Mouse (Mus musculus) neural tube, embryonic 14.5 days (tissue): ENCODE results near the gene Rdh12. TPM values are rescaled to one million over a fixed set of nuclear protein-coding genes. Genes with fewer than 3 reads are reported as not detected.

ENCODE experiments used
- ATAC-seq: fragments of 200-750 bp; cut with Nextera tagmentation; 2 replicates; pipeline ENCODE4 v1.8.0; 2017; ENCODE audit warnings: low read depth, mild to moderate bottlenecking, moderate TSS enrichment, moderate library complexity
- H3K27ac ChIP-seq: fragments of 300-500 bp; sonication (generic); 2 replicates; pipeline ENCODE4 v1.5.1; 2014; ENCODE audit warnings: low read depth, mild to moderate bottlenecking, control low read depth, low read length, moderate library complexity, mixed read lengths
- H3K27me3 ChIP-seq: fragments of 300-500 bp; sonication (generic); 2 replicates; pipeline ENCODE4 v1.6.1; 2014; ENCODE audit warnings: low read length; ENCODE audit not compliant: control insufficient read depth, insufficient read depth
- H3K36me3 ChIP-seq: fragments of 300-500 bp; sonication (generic); 2 replicates; pipeline ENCODE4 v1.6.1; 2014; ENCODE audit warnings: low read length, mixed read lengths; ENCODE audit not compliant: control insufficient read depth, insufficient read depth
- H3K4me1 ChIP-seq: fragments of 300-500 bp; sonication (generic); 2 replicates; pipeline ENCODE4 v1.6.1; 2014; ENCODE audit warnings: low read length; ENCODE audit not compliant: control insufficient read depth, insufficient read depth
- H3K4me2 ChIP-seq: fragments of 300-500 bp; sonication (generic); 2 replicates; pipeline ENCODE4 v1.6.1; 2014; ENCODE audit warnings: mild to moderate bottlenecking, low read depth, low read length, control low read depth
- H3K4me3 ChIP-seq: fragments of 300-500 bp; sonication (generic); 2 replicates; pipeline ENCODE4 v1.5.1; 2014; ENCODE audit warnings: low read depth, low read length, control low read depth, mixed read lengths
- H3K9ac ChIP-seq: fragments of 300-500 bp; sonication (generic); replicated peaks from 2 replicates; pipeline ENCODE4 v1.6.1; 2014; ENCODE audit warnings: low read depth, mild to moderate bottlenecking, control low read depth, low read length, mixed read lengths
- H3K9me3 ChIP-seq: fragments of 300-500 bp; sonication (generic); 2 replicates; pipeline ENCODE4 v1.6.1; 2016; ENCODE audit warnings: low read length; ENCODE audit not compliant: control insufficient read depth
- WGBS: fragments of 180-500 bp; shearing (Covaris S2); extraction: QIAGEN DNeasy Blood & Tissue Kit; methylation state at CpG from one replicate; pipeline ENCODE4 v1.1.7; 2014; 5-methylcytosine and 5-hydroxymethylcytosine counted together
- polyA plus RNA-seq: library from polyadenylated mRNA; unstranded; fragments of >200 nt; fragmentation: Nextera tagmentation; extraction: Ambion mirVana; gene quantifications from 2 replicates; pipeline ENCODE4 v1.2.1, GENCODE M21; 2014

The Rdh12 gene
- polyA plus RNA-seq, 1 experiment from 2014 or later, result 1.0 TPM

DNA sequence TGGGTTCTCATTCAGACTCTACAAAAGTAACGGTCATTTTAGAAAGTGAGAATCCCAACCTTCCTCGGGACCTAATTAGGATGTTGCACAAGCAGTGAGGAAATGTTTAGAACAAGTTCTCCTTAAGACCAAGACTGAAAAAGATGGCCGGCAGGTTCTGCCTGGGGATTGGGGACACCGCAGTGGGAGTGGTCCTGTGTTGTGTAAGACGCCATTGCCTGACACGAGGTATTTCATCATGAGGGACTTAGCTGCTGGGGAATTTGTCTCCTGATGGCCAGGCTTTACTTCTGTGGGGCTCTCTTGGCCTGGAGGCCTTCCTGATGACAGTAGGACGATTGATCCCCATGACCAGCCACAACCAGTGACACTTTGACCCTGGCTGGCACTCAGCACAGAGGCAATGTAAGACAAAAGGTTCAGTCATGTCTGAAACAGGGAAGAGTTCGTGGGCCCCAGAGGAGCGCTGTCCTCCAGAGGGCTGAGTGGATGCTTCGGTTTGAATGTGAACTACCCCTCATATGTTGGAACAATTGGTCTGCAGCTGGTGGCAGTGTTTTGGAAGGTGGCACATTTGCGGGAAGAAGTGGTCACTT, 26.9 kb downstream of the Rdh12 start:
- no peak overlapping the region for H3K27ac ChIP-seq
- no peak for ATAC-seq
- no peaks in the 10 kb centered on the region for H3K4me1 ChIP-seq
- H3K36me3 ChIP-seq, result peaks cover 35% of the 10 kb centered on the region
- no peak overlapping the region for H3K4me2 ChIP-seq
- no peak overlapping the region for H3K4me3 ChIP-seq
- H3K27me3 ChIP-seq, result no peaks in the 10 kb centered on the region
- no peaks in the 10 kb centered on the region for H3K9me3 ChIP-seq
- 65% methylated on average over 11 of the region's 11 CpGs for WGBS
- H3K9ac ChIP-seq, result no peak overlapping the region

DNA sequence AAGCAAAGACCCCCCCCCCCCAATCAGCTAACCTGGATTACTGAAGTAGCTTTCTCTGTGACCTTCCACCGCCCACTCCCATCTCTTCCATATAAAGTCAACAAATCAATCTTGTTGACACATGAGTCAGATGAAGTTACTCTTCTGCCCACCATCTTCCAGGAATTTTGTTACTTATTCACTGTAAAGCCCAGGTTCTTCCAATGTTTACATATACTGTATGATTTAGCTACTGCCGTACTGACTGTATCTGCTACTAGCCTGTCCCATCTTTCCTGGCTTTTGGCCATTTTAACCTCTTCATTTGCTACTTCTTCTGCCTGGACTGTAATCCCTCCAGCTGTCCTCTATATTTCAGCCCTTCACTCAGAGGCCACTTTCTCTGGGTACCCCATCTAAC, 33.3 kb downstream of the Rdh12 start:
- no peaks in the 10 kb centered on the region for H3K4me1 ChIP-seq
- H3K9ac ChIP-seq, result no peak overlapping the region
- no peaks in the 10 kb centered on the region for H3K9me3 ChIP-seq
- H3K27ac ChIP-seq, result no peak overlapping the region
- H3K36me3 ChIP-seq, result peaks cover 69% of the 10 kb centered on the region
- no peaks in the 10 kb centered on the region for H3K27me3 ChIP-seq
- ATAC-seq, result no peak
- WGBS, result 98% methylated on average over 2 of the region's 2 CpGs
- no peak overlapping the region for H3K4me3 ChIP-seq
- no peak overlapping the region for H3K4me2 ChIP-seq

GRCm38 (mm10) chr12:79242921-79243320, 34.2 kb downstream of the Rdh12 start:
- no peak for ATAC-seq
- 97% methylated on average over 6 of the region's 6 CpGs for WGBS

DNA sequence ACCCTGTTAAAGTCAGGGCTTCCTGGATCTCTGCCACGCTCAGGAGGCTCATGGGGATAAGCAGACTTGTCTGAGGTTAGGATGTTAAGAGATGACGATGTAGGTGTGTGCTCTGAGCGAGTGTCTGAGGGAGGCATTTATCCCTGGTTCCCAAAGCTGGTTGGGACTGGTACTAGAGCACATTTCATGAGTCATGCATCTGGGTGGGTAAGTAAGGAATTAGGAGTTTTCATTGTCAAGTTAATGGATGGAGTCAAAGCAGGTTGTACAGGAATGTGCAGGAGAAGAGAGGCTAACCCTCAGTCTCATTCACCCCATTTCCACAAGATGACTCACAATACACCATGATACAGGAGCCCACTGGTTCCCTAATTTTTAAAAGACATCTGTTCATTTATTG, 39.4 kb downstream of the Rdh12 start:
- H3K4me2 ChIP-seq, result no peak overlapping the region
- no peak overlapping the region for H3K9ac ChIP-seq
- no peaks in the 10 kb centered on the region for H3K27me3 ChIP-seq
- no peak overlapping the region for H3K27ac ChIP-seq
- WGBS, result 99% methylated on average over 3 of the region's 3 CpGs
- H3K4me1 ChIP-seq, result no peaks in the 10 kb centered on the region
- no peaks in the 10 kb centered on the region for H3K9me3 ChIP-seq
- no peak overlapping the region for H3K4me3 ChIP-seq
- H3K36me3 ChIP-seq, result peaks cover 71% of the 10 kb centered on the region
- ATAC-seq, result no peak

More at GRCm38 (mm10) chr12:79242921-79243320, 34.2 kb downstream of the Rdh12 start:
- no peaks in the 10 kb centered on the region for H3K4me1 ChIP-seq
- peaks cover 64% of the 10 kb centered on the region for H3K36me3 ChIP-seq
- no peak overlapping the region for H3K9ac ChIP-seq
- no peak overlapping the region for H3K4me2 ChIP-seq
- H3K27ac ChIP-seq, result no peak overlapping the region
- H3K9me3 ChIP-seq, result no peaks in the 10 kb centered on the region
- no peaks in the 10 kb centered on the region for H3K27me3 ChIP-seq
- no peak overlapping the region for H3K4me3 ChIP-seq

GRCm38 (mm10) chr12:79253294-79254053, 44.8 kb downstream of the Rdh12 start:
- H3K9me3 ChIP-seq, result no peaks in the 10 kb centered on the region
- no peaks in the 10 kb centered on the region for H3K4me1 ChIP-seq
- no peak overlapping the region for H3K9ac ChIP-seq
- no peak overlapping the region for H3K27ac ChIP-seq
- no peak for ATAC-seq
- H3K36me3 ChIP-seq, result peaks cover 60% of the 10 kb centered on the region
- no peak overlapping the region for H3K4me2 ChIP-seq
- no peak overlapping the region for H3K4me3 ChIP-seq
- no peaks in the 10 kb centered on the region for H3K27me3 ChIP-seq
- WGBS, result 92% methylated on average over 9 of the region's 9 CpGs

DNA sequence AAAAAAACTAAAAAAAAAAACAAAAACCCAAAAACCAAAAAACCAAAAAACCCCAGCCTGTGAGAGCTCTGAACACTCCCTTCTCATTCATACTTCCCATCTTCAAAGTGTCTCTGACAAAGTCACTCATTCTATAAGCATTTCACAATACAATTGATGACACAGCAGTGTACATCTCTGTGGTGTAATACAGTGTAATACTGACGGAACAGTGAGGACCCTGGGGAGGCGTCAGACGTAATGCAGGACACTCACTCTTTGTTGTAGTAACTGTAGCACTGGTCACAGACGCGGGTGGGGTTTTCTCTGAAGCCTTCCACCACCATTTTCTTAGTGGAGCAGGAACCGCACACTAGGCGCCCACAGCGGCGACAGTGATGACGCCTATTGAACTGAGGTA, 46.3 kb downstream of the Rdh12 start:
- H3K4me1 ChIP-seq, result no peaks in the 10 kb centered on the region
- H3K36me3 ChIP-seq, result peaks cover 50% of the 10 kb centered on the region
- ATAC-seq, result no peak
- H3K27ac ChIP-seq, result no peak overlapping the region
- 94% methylated on average over 10 of the region's 10 CpGs for WGBS
- H3K27me3 ChIP-seq, result no peaks in the 10 kb centered on the region
- H3K9me3 ChIP-seq, result no peaks in the 10 kb centered on the region
- H3K9ac ChIP-seq, result no peak overlapping the region
- H3K4me3 ChIP-seq, result no peak overlapping the region
- H3K4me2 ChIP-seq, result no peak overlapping the region

- Histone ChIP-seq H3K27ac (no peak overlapping the region), H3K4me2 (no peak overlapping the region), H3K9me3 (no peaks in the 10 kb centered on the region), H3K4me3 (no peak overlapping the region), H3K4me1 (no peaks in the 10 kb centered on the region), H3K27me3 (no peaks in the 10 kb centered on the region), H3K36me3 (peaks cover 41% of the 10 kb centered on the region; the same call in 1 of the 2 replicates), H3K9ac (no peak overlapping the region)
- ATAC-seq, result no peak
- 98% methylated on average over 2 of the region's 2 CpGs for WGBS
These were observed 51.4 kb downstream of the Rdh12 start for GRCm38 (mm10) chr12:79260154-79260553.

GRCm38 (mm10) chr12:79261035-79261434, 52.3 kb downstream of the Rdh12 start:
- Histone ChIP-seq H3K4me2 (no peak overlapping the region), H3K4me3 (no peak overlapping the region), H3K9ac (no peak overlapping the region), H3K27me3 (no peaks in the 10 kb centered on the region), H3K36me3 (peaks cover 42% of the 10 kb centered on the region; the same call in 1 of the 2 replicates), H3K4me1 (no peaks in the 10 kb centered on the region), H3K27ac (no peak overlapping the region), H3K9me3 (no peaks in the 10 kb centered on the region)
- WGBS, result 62% methylated on average over 5 of the region's 5 CpGs
- ATAC-seq, result no peak
